Mouse (Mus musculus) forebrain, embryonic 13.5 days (tissue): ENCODE measurements around the gene Ndufb5. TPM values are rescaled to one million over a fixed set of nuclear protein-coding genes. Genes with fewer than 3 reads are reported as not detected.

Source experiments
- polyA plus RNA-seq: library from polyadenylated mRNA; unstranded; fragments of >200 nt; fragmentation: Nextera tagmentation; extraction: Ambion mirVana; gene quantifications from 2 replicates; pipeline ENCODE4 v1.2.1, GENCODE M21; 2015

The Ndufb5 gene
- polyA plus RNA-seq, 1 experiment from 2014 or later, result 338 TPM

Other genes starting within 250 kb of the Ndufb5 start
- gene Kcnmb3, start 244.8 kb upstream of the Ndufb5 start, polyA plus RNA-seq, result 0.14 and 0.18 TPM in 2 replicates
- gene Zfp639, start 226.7 kb upstream of the Ndufb5 start, polyA plus RNA-seq, result 41.0 and 41.1 TPM in 2 replicates
- 32.0 and 39.4 TPM in 2 replicates for gene Mfn1, start 207.5 kb upstream of the Ndufb5 start, polyA plus RNA-seq
- gene Gnb4, start 120.4 kb upstream of the Ndufb5 start, polyA plus RNA-seq, result 46.7 and 48.0 TPM in 2 replicates
- gene Actl6a, start 30.7 kb upstream of the Ndufb5 start, polyA plus RNA-seq, result 206 and 214 TPM in 2 replicates
- gene Mrpl47, start 615 bp downstream of the Ndufb5 start, polyA plus RNA-seq, result 37.3 and 39.0 TPM in 2 replicates
- gene Usp13, start 80.6 kb downstream of the Ndufb5 start, polyA plus RNA-seq, result 7.1 and 8.6 TPM in 2 replicates